Mouse (Mus musculus): ENCODE results near the gene Qtrt1.
A peak's percentile ranks its signal among the peaks of the same experiment; 100 is the strongest.

The Qtrt1 gene

DNA sequence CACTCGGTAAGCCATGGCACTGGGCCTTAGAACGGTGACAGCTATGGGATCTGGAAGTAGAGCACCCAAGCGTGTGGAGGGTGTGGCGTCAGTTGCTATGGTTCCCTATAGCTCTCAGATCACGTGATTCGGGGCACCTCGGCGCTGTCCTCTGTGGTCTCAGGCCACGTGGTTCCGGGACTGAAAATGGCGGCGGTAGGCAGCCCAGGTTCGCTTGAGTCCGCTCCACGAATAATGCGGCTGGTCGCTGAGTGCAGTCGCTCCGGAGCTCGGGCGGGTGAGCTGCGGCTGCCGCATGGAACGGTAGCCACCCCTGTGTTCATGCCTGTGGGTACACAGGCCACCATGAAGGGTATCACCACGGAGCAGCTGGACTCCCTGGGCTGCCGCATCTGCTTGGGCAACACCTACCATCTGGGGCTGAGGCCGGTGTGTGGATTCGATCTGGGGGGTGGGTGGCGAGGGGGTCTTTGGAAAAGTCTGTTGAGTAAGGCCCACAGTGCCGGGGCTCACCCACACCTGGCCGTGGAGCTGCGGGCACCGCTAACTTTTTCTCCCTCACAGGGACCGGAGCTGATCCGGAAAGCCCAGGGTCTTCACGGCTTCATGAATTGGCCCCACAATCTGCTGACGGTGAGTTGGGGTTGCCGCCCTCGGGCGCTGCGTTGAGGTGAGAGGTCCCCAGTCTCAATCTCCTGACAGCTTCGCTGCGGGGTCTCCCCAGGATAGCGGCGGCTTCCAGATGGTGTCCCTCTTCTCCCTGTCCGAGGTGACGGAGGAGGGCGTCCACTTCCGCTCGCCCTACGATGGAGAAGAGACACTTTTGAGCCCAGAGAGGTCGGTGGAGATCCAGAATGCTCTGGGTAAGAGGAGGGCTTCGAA, at the start of gene Qtrt1:
Gene Qtrt1 (plus strand): TSS at position 169 of the 882 bp plus-strand sequence.
- peak; percentile 93 to 94 for DNase-seq

DNA sequence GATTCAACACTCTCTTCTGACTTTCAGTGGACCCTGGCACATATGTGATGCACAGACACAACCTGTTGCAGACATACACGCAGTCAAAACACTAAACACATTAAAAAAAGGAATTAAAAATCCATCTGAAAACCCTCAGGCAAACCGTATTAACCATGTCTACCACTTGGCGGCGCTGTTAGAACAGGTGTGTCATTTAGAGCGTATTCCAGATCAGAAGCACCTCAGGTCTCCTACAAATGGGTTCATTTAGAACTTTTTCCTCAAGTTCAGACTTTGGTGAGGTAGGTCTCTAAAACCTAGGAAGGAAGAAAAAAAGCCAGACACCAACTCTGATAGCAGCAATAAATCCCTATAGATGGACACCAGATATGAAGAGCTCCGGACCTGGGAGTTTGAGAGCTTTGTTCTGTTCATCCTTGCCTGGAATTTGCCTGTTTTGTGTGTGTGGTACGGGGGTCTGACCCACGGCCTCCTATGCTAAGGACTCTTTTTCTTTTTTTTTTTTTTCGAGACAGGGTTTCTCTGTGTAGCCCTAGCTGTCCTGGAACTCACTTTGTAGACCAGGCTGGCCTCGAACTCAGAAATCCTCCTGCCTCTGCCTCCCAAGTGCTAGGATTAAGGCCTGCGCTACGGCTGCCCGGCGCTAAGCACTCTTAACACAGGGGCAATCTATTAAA, 45.0 kb upstream of the Qtrt1 start:
- DNase-seq, result peak; percentile 73 to 82

- peak; percentile 100 for DNase-seq
These were observed 44.1 kb upstream of the Qtrt1 start, which contains the start of gene Ilf3 for GRCm38 (mm10) chr9:21367357-21368111. Gene Ilf3, plus strand, starts transcription at chr9:21367871.

GRCm38 (mm10) chr9:21368131-21368584, 43.5 kb upstream of the Qtrt1 start:
- peak; percentile 85 to 86 for DNase-seq

DNA sequence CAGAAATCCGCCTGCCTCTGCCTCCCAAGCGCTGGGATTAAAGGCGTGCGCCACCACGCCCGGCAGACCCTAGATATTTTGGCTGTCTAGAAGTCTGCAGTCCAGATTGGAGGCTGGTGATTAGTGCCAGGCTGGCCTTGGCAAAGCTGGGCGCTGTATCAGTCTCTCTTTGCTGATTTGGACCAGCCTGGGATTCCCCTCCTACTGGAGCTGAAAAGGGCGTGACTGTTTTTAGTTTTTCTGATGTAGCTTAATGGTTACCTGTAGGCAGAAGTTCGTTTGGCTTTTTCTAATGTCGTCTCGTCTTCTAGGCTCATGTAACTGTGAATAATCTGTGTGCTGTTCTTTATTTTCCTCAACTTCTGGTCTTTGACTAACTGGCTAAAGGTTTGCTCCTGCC, 42.6 kb upstream of the Qtrt1 start:
- DNase-seq, result peak; percentile 20 to 31

DNA sequence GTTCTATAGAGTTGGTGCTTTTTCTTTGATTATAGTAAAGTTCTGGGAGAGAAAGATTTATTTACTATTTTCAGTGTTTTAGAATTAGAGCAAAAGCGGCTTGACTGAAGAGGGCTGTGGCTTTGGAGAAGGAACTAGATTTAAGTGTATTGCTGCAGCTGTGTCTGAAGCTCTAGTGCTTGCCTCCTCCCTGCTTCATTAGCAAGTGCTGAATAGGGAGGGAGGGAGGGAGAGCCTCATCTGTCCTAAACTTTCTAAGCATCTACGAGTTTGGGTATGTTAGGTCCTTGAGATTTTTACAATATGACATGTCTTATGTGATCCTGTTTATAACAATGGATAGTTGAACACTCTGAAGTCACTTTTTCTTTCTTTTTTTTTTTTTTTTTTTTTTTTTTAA, 40.8 kb upstream of the Qtrt1 start:
- DNase-seq, result no peak

- no peak for DNase-seq
These were observed 39.1 kb upstream of the Qtrt1 start for GRCm38 (mm10) chr9:21372508-21372907.

GRCm38 (mm10) chr9:21379195-21379594, 32.4 kb upstream of the Qtrt1 start:
- no peak for DNase-seq

- DNase-seq, result no peak
These were observed 30.8 kb upstream of the Qtrt1 start for GRCm38 (mm10) chr9:21380868-21381267.

DNA sequence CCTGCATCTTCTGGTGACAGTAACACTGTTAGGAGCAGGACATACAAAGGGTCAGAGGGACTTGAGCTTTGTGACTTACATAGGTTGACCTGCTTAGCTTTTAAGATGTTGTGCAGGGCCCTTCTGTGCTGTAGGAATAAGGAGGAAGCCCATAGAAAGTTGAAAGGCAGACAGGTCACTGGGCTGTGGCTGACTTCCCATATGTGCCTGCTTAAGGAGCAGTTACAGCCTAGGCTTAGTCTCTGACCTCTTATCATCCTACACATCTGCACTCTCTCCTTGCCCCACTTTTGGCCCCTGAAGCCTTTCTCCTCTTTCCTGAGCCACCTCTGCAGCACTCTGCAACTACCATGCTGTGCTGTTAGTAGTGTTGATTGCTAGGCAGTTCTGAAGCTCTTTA, 27.7 kb upstream of the Qtrt1 start:
- no peak for DNase-seq

DNA sequence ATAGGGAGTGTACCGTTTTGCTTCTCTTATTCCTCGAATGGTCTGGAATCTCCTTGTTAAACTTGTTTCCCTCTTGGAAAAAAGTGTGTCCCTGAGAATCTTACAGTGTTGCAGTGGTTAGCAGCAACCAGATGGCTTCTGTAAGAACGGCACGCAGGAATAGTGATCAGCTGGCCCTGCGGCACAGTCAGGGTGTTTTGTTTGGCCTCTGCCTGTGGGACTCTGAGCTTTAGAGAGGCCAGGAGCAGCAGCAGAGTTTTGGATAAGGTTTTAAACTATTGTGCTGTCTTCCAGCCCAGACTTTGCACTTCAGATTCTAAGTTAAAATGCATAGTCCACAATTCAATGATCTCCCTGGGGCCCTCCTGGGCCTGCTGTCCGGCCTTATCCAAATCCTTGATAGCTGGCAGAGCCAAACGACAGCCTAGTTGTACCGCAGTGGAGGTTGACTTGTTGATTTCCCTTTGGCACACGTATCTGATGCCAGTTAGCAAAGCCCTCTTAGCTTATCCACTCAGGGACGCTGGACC, 18.9 kb upstream of the Qtrt1 start:
- DNase-seq, result no peak

GRCm38 (mm10) chr9:21395692-21396091, 15.9 kb upstream of the Qtrt1 start:
- no peak for DNase-seq

- DNase-seq, result no peak
These were observed 14.5 kb upstream of the Qtrt1 start for GRCm38 (mm10) chr9:21397170-21397569.

DNA sequence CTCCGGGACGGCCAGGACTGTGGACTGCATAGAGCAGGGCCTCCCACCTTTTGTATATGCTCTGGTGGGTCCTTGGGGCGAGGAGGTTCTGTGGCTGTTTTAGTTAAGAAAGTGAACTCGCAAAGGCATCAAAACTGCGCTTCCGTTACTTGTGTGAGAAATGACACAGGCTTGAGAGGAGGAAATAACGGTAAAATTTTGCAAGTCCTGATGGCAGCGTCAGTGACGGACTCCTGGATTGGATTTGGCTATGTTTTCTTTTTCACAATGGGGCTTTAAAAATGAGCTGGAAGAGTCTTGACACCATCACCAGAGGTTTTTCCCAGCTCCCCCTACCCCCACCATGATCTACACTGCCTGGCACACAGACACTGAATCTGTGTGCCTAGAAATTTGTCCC, 10.6 kb upstream of the Qtrt1 start:
- DNase-seq, result no peak

GRCm38 (mm10) chr9:21402764-21403253, 8.8 kb upstream of the Qtrt1 start:
- no peak for DNase-seq

GRCm38 (mm10) chr9:21403745-21404144, 7.9 kb upstream of the Qtrt1 start:
- no peak for DNase-seq

GRCm38 (mm10) chr9:21405525-21405924, 6.1 kb upstream of the Qtrt1 start:
- DNase-seq, result no peak

GRCm38 (mm10) chr9:21407951-21408350, 3.7 kb upstream of the Qtrt1 start:
- DNase-seq, result peak; percentile 44 to 47

- DNase-seq, result no peak
These were observed 3.0 kb upstream of the Qtrt1 start for GRCm38 (mm10) chr9:21408624-21409023.

DNA sequence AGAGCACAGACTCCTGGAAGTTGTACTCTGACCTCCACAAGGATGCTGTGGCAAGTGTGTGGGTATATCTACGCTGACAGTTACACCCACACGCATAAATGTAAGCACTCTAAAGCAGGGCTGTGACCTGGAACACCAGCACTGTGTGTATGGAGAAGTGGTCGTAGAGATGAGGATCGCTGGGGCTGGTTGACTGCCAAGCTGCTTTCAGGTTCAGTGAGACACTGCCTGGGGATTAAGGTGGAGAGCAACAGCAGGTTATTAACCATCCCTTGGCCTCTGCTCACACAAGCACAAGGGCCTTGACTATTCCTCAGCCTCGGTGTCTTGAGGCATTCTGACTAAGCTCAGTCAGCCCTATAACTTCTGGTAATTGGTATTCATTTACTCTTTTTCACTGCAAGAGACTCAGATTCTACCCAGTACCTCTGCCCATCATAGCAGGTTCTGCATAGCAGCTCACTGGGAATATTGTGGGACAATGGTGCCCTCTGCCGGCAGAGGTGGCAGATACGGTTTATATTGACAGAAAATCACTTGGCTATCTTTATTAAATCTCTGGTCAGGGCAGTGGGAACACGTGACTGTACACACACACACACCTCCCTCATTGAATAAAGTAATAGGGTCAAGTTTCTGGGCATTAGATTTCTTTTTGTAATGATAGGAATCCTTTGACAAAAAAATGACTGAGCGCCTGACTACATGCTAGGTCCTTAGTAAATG, 1.9 kb upstream of the Qtrt1 start:
- peak; percentile 94 for DNase-seq

GRCm38 (mm10) chr9:21417866-21418265, 6.2 kb downstream of the Qtrt1 start:
- DNase-seq, result no peak

DNA sequence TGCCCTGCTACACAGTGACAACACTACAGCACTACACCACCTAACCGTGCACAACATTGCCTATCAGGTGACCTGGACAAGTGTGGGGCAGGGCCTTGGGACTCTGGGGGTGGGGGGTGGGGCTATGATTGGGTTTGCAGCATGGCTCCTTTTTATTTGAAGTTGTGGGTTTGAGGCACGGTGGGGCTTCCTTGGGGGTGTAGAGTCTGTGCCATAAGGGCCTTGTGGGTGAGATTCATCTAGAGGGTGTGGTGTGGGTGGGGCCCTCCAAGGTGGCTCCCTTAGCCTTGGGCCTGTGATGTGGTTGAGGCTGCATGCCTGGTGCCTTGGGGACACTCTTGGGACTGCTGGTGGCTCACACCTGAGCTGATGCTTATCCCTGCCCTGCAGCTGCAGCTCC, 8.0 kb downstream of the Qtrt1 start:
- DNase-seq, result no peak

Measured in cerebellum, postnatal 10 days (tissue).